Mouse (Mus musculus) kidney, postnatal 0 days (tissue): ENCODE measurements at regions not wholly inside any gene's neighbourhood (a gene's known extent, or its start where the extent isn't known, plus 50 kb on each side); places are given as distances from the start of the nearest gene placed in this dataset.

ENCODE experiments used
- ATAC-seq: fragments of 200-750 bp; cut with Nextera tagmentation; replicated peaks from 2 replicates; pipeline ENCODE4 v1.8.0; 2017; ENCODE audit warnings: low read depth, moderate number of reproducible peaks, moderate TSS enrichment, moderate library complexity; ENCODE audit not compliant: low FRiP score
- DNase-seq: peaks from one replicate; pipeline ENCODE4 v3.0.0-alpha.2; 2016; ENCODE audit warnings: low spot score
- H3K27ac ChIP-seq: fragments of 300-500 bp; sonication (generic); 2 replicates; pipeline ENCODE4 v1.5.1; 2014; ENCODE audit warnings: mild to moderate bottlenecking
- H3K27me3 ChIP-seq: fragments of 300-500 bp; sonication (generic); 2 replicates; pipeline ENCODE4 v1.6.1; 2014; ENCODE audit warnings: low read length, mixed read lengths; ENCODE audit not compliant: insufficient read depth
- H3K36me3 ChIP-seq: fragments of 300-500 bp; sonication (generic); 2 replicates; pipeline ENCODE4 v1.6.1; 2014; ENCODE audit warnings: low read length, mixed read lengths; ENCODE audit not compliant: insufficient read depth
- H3K4me1 ChIP-seq: fragments of 300-500 bp; sonication (generic); replicated peaks from 2 replicates; pipeline ENCODE4 v1.6.1; 2014; ENCODE audit warnings: antibody characterized with exemption, low read length, mixed read lengths; ENCODE audit not compliant: insufficient read depth
- H3K4me2 ChIP-seq: fragments of 300-500 bp; sonication (generic); 2 replicates; pipeline ENCODE4 v1.6.1; 2014; ENCODE audit warnings: mild to moderate bottlenecking, low read length, moderate library complexity, mixed read lengths
- H3K4me3 ChIP-seq: fragments of 300-500 bp; sonication (generic); replicated peaks from 2 replicates; pipeline ENCODE4 v1.5.1; 2014; ENCODE audit warnings: low read depth, low read length
- H3K9ac ChIP-seq: fragments of 300-500 bp; sonication (generic); 2 replicates; pipeline ENCODE4 v1.6.1; 2014; ENCODE audit warnings: low read depth, low read length
- H3K9me3 ChIP-seq: fragments of 300-500 bp; sonication (generic); replicated peaks from 2 replicates; pipeline ENCODE4 v1.6.1; 2016; ENCODE audit warnings: low read length, inconsistent platforms, mixed read lengths
- CTCF ChIP-seq: IDR thresholded peaks from 2 replicates; pipeline ENCODE4 v1.5.1; 2016; ENCODE audit warnings: antibody characterized with exemption, low read depth, mild to moderate bottlenecking, moderate library complexity
- WGBS: fragments of 180-500 bp; shearing (Covaris S2); extraction: QIAGEN DNeasy Blood & Tissue Kit; methylation state at CpG from one replicate; pipeline ENCODE4 v1.1.7; 2014; 5-methylcytosine and 5-hydroxymethylcytosine counted together

- TF ChIP-seq CTCF, result no peak
- Histone ChIP-seq H3K4me2 (no peak overlapping the region), H3K9ac (no peak overlapping the region), H3K9me3 (no peaks in the 10 kb centered on the region), H3K27me3 (no peaks in the 10 kb centered on the region), H3K36me3 (no peaks in the 10 kb centered on the region), H3K4me3 (no peak overlapping the region), H3K4me1 (no peaks in the 10 kb centered on the region), H3K27ac (no peak overlapping the region)
- DNase-seq, result no peak
- no peak for ATAC-seq
- WGBS, result 94% methylated on average over 4 of the region's 4 CpGs
Measured at GRCm38 (mm10) chr1:15018460-15018779, 1074.7 kb downstream of the 4930444P10Rik start.

GRCm38 (mm10) chr1:15017689-15018459 is 1075.3 kb downstream of the 4930444P10Rik start:
- 78% methylated on average over 9 of the region's 9 CpGs for WGBS
- Histone ChIP-seq H3K4me3 (no peak overlapping the region), H3K27ac (no peak overlapping the region), H3K4me1 (no peaks in the 10 kb centered on the region), H3K9ac (no peak overlapping the region), H3K9me3 (no peaks in the 10 kb centered on the region), H3K4me2 (no peak overlapping the region), H3K36me3 (no peaks in the 10 kb centered on the region), H3K27me3 (no peaks in the 10 kb centered on the region)
- ATAC-seq (no peak; the same call in 1 of the 2 replicates), DNase-seq (no peak)
- peak; percentile 16; the same call in 1 of the 2 replicates for TF ChIP-seq CTCF

- H3K4me1 ChIP-seq, result no peaks in the 10 kb centered on the region
- H3K9me3 ChIP-seq, result no peaks in the 10 kb centered on the region
- H3K27me3 ChIP-seq, result no peaks in the 10 kb centered on the region
- no peaks in the 10 kb centered on the region for H3K36me3 ChIP-seq
- peak; percentile 84 for TF ChIP-seq CTCF
- ATAC-seq, result no peak
- no peak overlapping the region for H3K4me2 ChIP-seq
- no peak overlapping the region for H3K27ac ChIP-seq
- peak; percentile 64 for DNase-seq
- 3% methylated on average over 3 of the region's 3 CpGs for WGBS
- H3K4me3 ChIP-seq, result no peak overlapping the region
- H3K9ac ChIP-seq, result no peak overlapping the region
Measured at GRCm38 (mm10) chr1:15007663-15008344, 1085.3 kb downstream of the 4930444P10Rik start.

GRCm38 (mm10) chr1:14995348-14995747 is 1097.8 kb downstream of the 4930444P10Rik start:
- 80% methylated on average over 3 of the region's 3 CpGs for WGBS
- no peak overlapping the region for H3K4me3 ChIP-seq

GRCm38 (mm10) chr1:14980093-14980711 is 1112.9 kb downstream of the 4930444P10Rik start:
- TF ChIP-seq CTCF, result peak; percentile 57; the same call in 1 of the 2 replicates
- H3K4me3 ChIP-seq, result no peak overlapping the region
- H3K4me2 ChIP-seq, result no peak overlapping the region
- DNase-seq, result peak; percentile 21
- H3K27me3 ChIP-seq, result no peaks in the 10 kb centered on the region
- 47% methylated on average over 6 of the region's 6 CpGs for WGBS
- H3K36me3 ChIP-seq, result no peaks in the 10 kb centered on the region
- no peak for ATAC-seq
- no peaks in the 10 kb centered on the region for H3K9me3 ChIP-seq
- H3K4me1 ChIP-seq, result no peaks in the 10 kb centered on the region
- H3K27ac ChIP-seq, result no peak overlapping the region
- H3K9ac ChIP-seq, result no peak overlapping the region

More at GRCm38 (mm10) chr1:14995348-14995747, 1097.8 kb downstream of the 4930444P10Rik start:
- TF ChIP-seq CTCF, result no peak
- no peak overlapping the region for H3K9ac ChIP-seq
- no peak for DNase-seq
- H3K36me3 ChIP-seq, result no peaks in the 10 kb centered on the region
- H3K27ac ChIP-seq, result no peak overlapping the region
- no peaks in the 10 kb centered on the region for H3K27me3 ChIP-seq
- ATAC-seq, result no peak
- no peaks in the 10 kb centered on the region for H3K4me1 ChIP-seq
- H3K4me2 ChIP-seq, result no peak overlapping the region
- H3K9me3 ChIP-seq, result no peaks in the 10 kb centered on the region
